Mouse (Mus musculus): Measurements from ENCODE around the gene Frmd4b. TPM values are rescaled to one million over a fixed set of nuclear protein-coding genes. Genes with fewer than 3 reads are reported as not detected.

The Frmd4b gene
- polyA plus RNA-seq, 1 experiment from 2014 or later, result 46.3 TPM

GRCm38 (mm10) chr6:97397935-97398334 lies 219.4 kb downstream of the Frmd4b start:
- no peak for ATAC-seq (ENCODE audit: low FRiP score, low read depth)
- no peak overlapping the region for H3K27ac ChIP-seq
- no peak overlapping the region for H3K9ac ChIP-seq
- no peaks in the 10 kb centered on the region for H3K9me3 ChIP-seq
- H3K27me3 ChIP-seq (replicated peaks), result no peaks in the 10 kb centered on the region
- WGBS, result 88% methylated on average over 4 of the region's 4 CpGs
- H3K36me3 ChIP-seq, result no peaks in the 10 kb centered on the region
- peaks cover 46% of the 10 kb centered on the region for H3K4me1 ChIP-seq
- H3K4me2 ChIP-seq (replicated peaks), result no peak overlapping the region
- no peak overlapping the region for H3K4me3 ChIP-seq

GRCm38 (mm10) chr6:97396957-97397354 lies 220.4 kb downstream of the Frmd4b start:
- no peaks in the 10 kb centered on the region for H3K9me3 ChIP-seq

GRCm38 (mm10) chr6:97396351-97396956 lies 220.9 kb downstream of the Frmd4b start:
- Histone ChIP-seq H3K4me2 (replicated peaks) (peak overlapping the region; percentile 34; the same call in 1 of the 2 replicates), H3K4me1 (peaks cover 39% of the 10 kb centered on the region)
- 12% methylated on average over 9 of the region's 9 CpGs for WGBS

More at GRCm38 (mm10) chr6:97396957-97397354, 220.4 kb downstream of the Frmd4b start:
- H3K4me3 ChIP-seq, result no peak overlapping the region
- peaks cover 39% of the 10 kb centered on the region for H3K4me1 ChIP-seq
- peak; percentile 54 for ATAC-seq (ENCODE audit: low FRiP score, low read depth)
- no peaks in the 10 kb centered on the region for H3K27me3 ChIP-seq (replicated peaks)
- H3K9ac ChIP-seq, result no peak overlapping the region
- H3K4me2 ChIP-seq (replicated peaks), result 0 out of 2 replicates have a peak overlapping the region, but pooled peaks have one; percentile 34
- WGBS, result 42% methylated on average over 3 of the region's 3 CpGs
- H3K36me3 ChIP-seq, result no peaks in the 10 kb centered on the region
- 0 out of 2 replicates have a peak overlapping the region, but pooled peaks have one; percentile 33 for H3K27ac ChIP-seq

GRCm38 (mm10) chr6:97395477-97396350 lies 221.6 kb downstream of the Frmd4b start:
- Histone ChIP-seq H3K9ac (no peak overlapping the region), H3K27ac (peak overlapping the region; percentile 46; the same call in 1 of the 2 replicates), H3K27me3 (replicated peaks) (no peaks in the 10 kb centered on the region), H3K4me1 (peaks cover 39% of the 10 kb centered on the region), H3K4me3 (no peak overlapping the region), H3K9me3 (no peaks in the 10 kb centered on the region), H3K4me2 (replicated peaks) (peak overlapping the region; percentile 34), H3K36me3 (no peaks in the 10 kb centered on the region)
- ATAC-seq (ENCODE audit: low FRiP score, low read depth), result peak; percentile 37
- WGBS, result 13% methylated on average over 17 of the region's 17 CpGs

More at GRCm38 (mm10) chr6:97396351-97396956, 220.9 kb downstream of the Frmd4b start:
- Histone ChIP-seq H3K36me3 (no peaks in the 10 kb centered on the region), H3K27ac (no peak overlapping the region), H3K9me3 (no peaks in the 10 kb centered on the region), H3K27me3 (replicated peaks) (no peaks in the 10 kb centered on the region), H3K9ac (no peak overlapping the region), H3K4me3 (no peak overlapping the region)
- ATAC-seq (ENCODE audit: low FRiP score, low read depth), result peak; percentile 83

- no peaks in the 10 kb centered on the region for H3K36me3 ChIP-seq
- H3K4me1 ChIP-seq, result peaks cover 39% of the 10 kb centered on the region
- H3K9me3 ChIP-seq, result no peaks in the 10 kb centered on the region
- no peak for ATAC-seq (ENCODE audit: low FRiP score, low read depth)
- peak overlapping the region; percentile 34; the same call in 1 of the 2 replicates for H3K4me2 ChIP-seq (replicated peaks)
- no peak overlapping the region for H3K4me3 ChIP-seq
- no peak overlapping the region for H3K27ac ChIP-seq
- H3K27me3 ChIP-seq (replicated peaks), result no peaks in the 10 kb centered on the region
- 21% methylated on average over 12 of the region's 12 CpGs for WGBS
- no peak overlapping the region for H3K9ac ChIP-seq
Observed at GRCm38 (mm10) chr6:97394473-97395075, 222.8 kb downstream of the Frmd4b start.

GRCm38 (mm10) chr6:97392912-97393311 lies 224.4 kb downstream of the Frmd4b start:
- H3K4me2 ChIP-seq (replicated peaks), result no peak overlapping the region
- H3K4me3 ChIP-seq, result no peak overlapping the region
- H3K27me3 ChIP-seq (replicated peaks), result no peaks in the 10 kb centered on the region
- peaks cover 35% of the 10 kb centered on the region for H3K4me1 ChIP-seq
- no peaks in the 10 kb centered on the region for H3K36me3 ChIP-seq
- WGBS, result 91% methylated on average over 3 of the region's 3 CpGs
- no peak for ATAC-seq (ENCODE audit: low FRiP score, low read depth)
- H3K27ac ChIP-seq, result no peak overlapping the region
- no peak overlapping the region for H3K9ac ChIP-seq
- no peaks in the 10 kb centered on the region for H3K9me3 ChIP-seq

- Histone ChIP-seq H3K4me1 (no peaks in the 10 kb centered on the region), H3K27ac (no peak overlapping the region), H3K9me3 (no peaks in the 10 kb centered on the region), H3K4me3 (no peak overlapping the region), H3K4me2 (replicated peaks) (no peak overlapping the region), H3K36me3 (no peaks in the 10 kb centered on the region), H3K9ac (no peak overlapping the region), H3K27me3 (replicated peaks) (no peaks in the 10 kb centered on the region)
- ATAC-seq (ENCODE audit: low FRiP score, low read depth), result no peak
- WGBS, result 87% methylated on average over 6 of the region's 6 CpGs
Observed at GRCm38 (mm10) chr6:97387388-97387787, 230.0 kb downstream of the Frmd4b start.

GRCm38 (mm10) chr6:97384918-97385317 lies 232.4 kb downstream of the Frmd4b start:
- no peaks in the 10 kb centered on the region for H3K4me1 ChIP-seq
- H3K4me2 ChIP-seq (replicated peaks), result no peak overlapping the region
- H3K9ac ChIP-seq, result no peak overlapping the region
- ATAC-seq (ENCODE audit: low FRiP score, low read depth), result no peak
- H3K36me3 ChIP-seq, result no peaks in the 10 kb centered on the region
- no peaks in the 10 kb centered on the region for H3K9me3 ChIP-seq
- H3K27ac ChIP-seq, result no peak overlapping the region
- no peaks in the 10 kb centered on the region for H3K27me3 ChIP-seq (replicated peaks)
- 90% methylated on average over 5 of the region's 5 CpGs for WGBS
- no peak overlapping the region for H3K4me3 ChIP-seq

GRCm38 (mm10) chr6:97381275-97381674 lies 236.1 kb downstream of the Frmd4b start:
- H3K4me2 ChIP-seq (replicated peaks), result no peak overlapping the region
- no peaks in the 10 kb centered on the region for H3K4me1 ChIP-seq
- no peak overlapping the region for H3K4me3 ChIP-seq
- no peak overlapping the region for H3K9ac ChIP-seq
- H3K27me3 ChIP-seq (replicated peaks), result no peaks in the 10 kb centered on the region
- no peak for ATAC-seq (ENCODE audit: low FRiP score, low read depth)
- WGBS, result 76% methylated on average over 4 of the region's 4 CpGs
- no peaks in the 10 kb centered on the region for H3K36me3 ChIP-seq
- no peak overlapping the region for H3K27ac ChIP-seq
- H3K9me3 ChIP-seq, result no peaks in the 10 kb centered on the region

GRCm38 (mm10) chr6:97370947-97371346 lies 246.4 kb downstream of the Frmd4b start:
- H3K27ac ChIP-seq, result no peak overlapping the region
- no peak overlapping the region for H3K9ac ChIP-seq
- no peak overlapping the region for H3K4me2 ChIP-seq (replicated peaks)
- 24% methylated on average over 2 of the region's 2 CpGs for WGBS
- no peaks in the 10 kb centered on the region for H3K9me3 ChIP-seq
- H3K4me1 ChIP-seq, result peaks cover 14% of the 10 kb centered on the region; the same call in 1 of the 2 replicates
- peak; percentile 74; the same call in 1 of the 2 replicates for ATAC-seq (ENCODE audit: low FRiP score, low read depth)
- no peak overlapping the region for H3K4me3 ChIP-seq
- no peaks in the 10 kb centered on the region for H3K27me3 ChIP-seq (replicated peaks)
- H3K36me3 ChIP-seq, result 0 out of 2 replicates have a peak, but pooled peaks cover 2% of the 10 kb centered on the region

- no peak overlapping the region for H3K4me2 ChIP-seq (replicated peaks)
- no peak overlapping the region for H3K9ac ChIP-seq
- ATAC-seq (ENCODE audit: low FRiP score, low read depth), result peak; percentile 53; the same call in 1 of the 2 replicates
- WGBS, result 17% methylated on average over 1 of the region's 1 CpGs
- no peaks in the 10 kb centered on the region for H3K9me3 ChIP-seq
- 0 out of 2 replicates have a peak, but pooled peaks cover 2% of the 10 kb centered on the region for H3K36me3 ChIP-seq
- H3K4me3 ChIP-seq, result no peak overlapping the region
- H3K4me1 ChIP-seq, result peaks cover 14% of the 10 kb centered on the region; the same call in 1 of the 2 replicates
- H3K27ac ChIP-seq, result no peak overlapping the region
- no peaks in the 10 kb centered on the region for H3K27me3 ChIP-seq (replicated peaks)
Observed at GRCm38 (mm10) chr6:97370460-97370859, 246.9 kb downstream of the Frmd4b start.

- 94% methylated on average over 2 of the region's 2 CpGs for WGBS
Observed at GRCm38 (mm10) chr6:97363846-97364245, 253.5 kb downstream of the Frmd4b start.

More at GRCm38 (mm10) chr6:97363846-97364245, 253.5 kb downstream of the Frmd4b start:
- ATAC-seq (ENCODE audit: low FRiP score, low read depth), result no peak
- Histone ChIP-seq H3K9me3 (peaks cover 7% of the 10 kb centered on the region; the same call in 1 of the 2 replicates), H3K36me3 (no peaks in the 10 kb centered on the region), H3K27me3 (replicated peaks) (no peaks in the 10 kb centered on the region), H3K4me3 (no peak overlapping the region), H3K27ac (no peak overlapping the region), H3K9ac (no peak overlapping the region), H3K4me1 (no peaks in the 10 kb centered on the region), H3K4me2 (replicated peaks) (no peak overlapping the region)
